Mouse (Mus musculus): Measurements from ENCODE around the gene Igsf11.

The Igsf11 gene

DNA sequence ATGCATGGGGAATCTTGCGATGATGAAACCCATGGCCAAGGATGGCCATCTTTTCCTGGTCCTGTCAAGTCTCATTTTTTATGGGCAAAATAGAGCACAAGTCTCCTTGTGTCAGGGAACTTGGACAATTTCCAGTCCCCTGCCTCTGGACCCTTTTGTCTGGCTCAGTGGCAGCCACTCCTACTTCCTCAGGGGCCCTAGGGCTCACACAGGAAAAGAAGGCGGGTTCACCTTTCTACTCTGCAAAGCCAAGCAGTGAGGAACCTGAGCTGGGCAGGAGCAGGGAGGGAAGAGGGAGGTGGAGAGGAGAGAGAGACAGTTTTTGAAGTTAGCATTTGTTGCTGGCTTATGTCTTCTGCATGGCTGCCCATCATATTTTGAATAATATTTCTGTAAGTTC lies 93.9 kb downstream of the Igsf11 start:
- no peak for DNase-seq

- no peak for DNase-seq
Observed at GRCm38 (mm10) chr16:38993711-38994110, 101.2 kb downstream of the Igsf11 start.

DNA sequence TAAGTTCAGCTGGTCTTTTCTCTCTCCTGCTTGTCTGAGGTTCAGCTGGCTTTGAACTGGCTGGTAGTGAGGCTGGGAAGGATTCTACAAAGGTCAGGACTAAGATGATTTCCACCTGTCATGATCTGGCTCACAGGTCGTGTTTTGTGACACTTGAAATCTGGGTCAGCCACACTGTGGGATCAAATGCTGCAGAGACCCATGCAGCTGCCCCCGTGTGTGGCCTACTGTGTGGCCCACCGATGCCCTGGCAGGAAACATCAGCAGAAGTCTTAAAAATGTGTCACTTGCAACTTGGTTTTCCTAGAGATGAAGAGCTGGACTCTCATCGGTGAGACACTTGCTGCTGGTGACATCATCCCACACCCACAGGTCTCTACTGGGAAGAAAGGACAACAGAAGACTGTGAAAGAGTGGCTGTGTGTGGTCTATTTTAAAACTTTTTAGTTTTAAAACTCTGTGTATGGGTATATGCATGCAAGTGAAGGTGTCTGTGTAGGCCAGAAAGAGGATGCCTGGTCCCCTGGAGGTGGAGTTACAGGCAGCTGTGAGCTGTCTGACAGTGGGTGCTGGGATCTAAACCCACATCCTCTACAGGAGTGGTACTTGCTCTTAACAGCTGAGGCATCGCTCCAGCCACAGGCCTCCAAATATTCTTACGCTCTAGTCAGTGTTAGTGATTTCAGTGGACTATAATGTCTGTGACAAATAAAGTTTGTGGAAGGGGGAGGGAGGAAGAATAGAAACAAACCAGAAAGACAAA lies 106.2 kb downstream of the Igsf11 start:
- DNase-seq: no peak

DNA sequence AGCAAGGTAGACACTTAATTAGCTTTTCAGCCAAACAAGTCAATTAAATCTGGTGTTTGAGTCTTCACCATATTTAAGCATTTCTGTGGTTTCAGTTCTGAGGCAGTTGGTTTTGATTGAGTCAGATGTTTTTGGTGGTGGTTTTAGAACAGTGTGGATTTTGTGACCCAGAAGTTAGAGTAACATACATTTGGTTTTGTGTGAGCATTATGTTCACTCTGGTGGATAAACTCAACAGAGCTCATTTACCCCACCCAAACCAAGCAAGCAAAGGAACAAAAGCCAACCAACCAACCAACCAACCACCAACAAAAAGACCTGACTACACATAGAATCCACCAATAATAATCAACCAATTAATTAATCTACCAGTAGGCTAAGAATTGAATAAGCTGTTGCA lies 106.8 kb downstream of the Igsf11 start:
- DNase-seq: no peak

DNA sequence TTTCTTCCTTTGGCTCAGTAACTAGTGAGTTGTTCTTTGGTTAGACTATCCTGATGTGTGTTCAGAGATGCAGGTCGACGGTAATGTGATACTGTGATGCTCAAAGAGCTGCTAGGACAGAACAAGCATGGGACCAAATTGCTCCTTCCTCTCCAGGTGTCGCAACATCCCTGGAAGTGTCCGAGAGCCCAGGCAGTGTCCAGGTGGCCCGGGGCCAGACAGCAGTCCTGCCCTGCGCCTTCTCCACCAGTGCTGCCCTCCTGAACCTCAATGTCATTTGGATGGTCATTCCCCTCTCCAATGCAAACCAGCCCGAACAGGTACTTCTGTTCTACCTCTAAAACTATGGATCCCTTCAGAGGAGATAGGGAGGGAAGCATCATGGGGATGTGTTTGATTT lies 114.5 kb downstream of the Igsf11 start:
- no peak for DNase-seq

- DNase-seq: no peak
Observed at GRCm38 (mm10) chr16:39019449-39019848, 127.0 kb downstream of the Igsf11 start.

GRCm38 (mm10) chr16:39025989-39026736 lies 133.7 kb downstream of the Igsf11 start:
- DNase-seq: no peak

GRCm38 (mm10) chr16:39031350-39031749 lies 138.9 kb downstream of the Igsf11 start:
- DNase-seq: no peak

DNA sequence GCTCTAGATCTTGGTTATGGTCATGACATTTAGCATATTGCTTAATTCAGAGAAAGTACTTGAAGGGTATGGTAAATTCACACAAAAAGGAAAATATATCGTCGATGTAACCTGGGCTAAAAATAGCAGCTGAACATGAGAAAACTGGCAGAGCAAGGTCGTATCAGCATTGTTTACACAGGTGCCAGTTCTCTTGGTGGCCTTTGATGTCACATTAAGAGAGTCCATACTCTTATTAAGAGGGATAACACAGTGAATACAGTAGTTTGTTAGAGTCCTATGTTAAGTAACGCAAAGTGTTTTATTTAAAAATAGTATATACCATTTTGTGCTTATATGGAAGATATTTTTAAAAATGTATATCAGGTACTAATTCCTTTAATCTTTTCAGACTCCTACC lies 144.8 kb downstream of the Igsf11 start:
- no peak for DNase-seq

- no peak for DNase-seq
Observed at GRCm38 (mm10) chr16:39044381-39044780, 151.9 kb downstream of the Igsf11 start.

DNA sequence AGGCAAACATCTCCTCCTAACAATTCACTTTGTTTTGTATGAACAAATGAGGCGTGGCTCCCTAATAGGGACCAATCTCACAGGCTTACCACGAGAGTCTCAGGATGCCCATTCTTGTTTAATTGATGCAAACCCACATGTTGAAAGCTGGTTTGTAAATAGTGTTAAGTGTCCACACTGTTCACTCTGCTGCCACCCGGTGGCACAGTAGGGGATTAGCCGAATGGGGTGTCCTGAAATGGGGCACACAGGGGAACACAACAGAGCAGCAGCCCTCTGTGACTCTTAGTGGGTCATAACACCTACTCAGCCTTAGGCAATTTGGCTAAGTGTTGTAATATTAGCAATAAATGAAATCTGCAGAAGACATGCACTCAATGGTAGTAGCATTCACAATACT lies 156.4 kb downstream of the Igsf11 start:
- DNase-seq: peak; percentile 43

DNA sequence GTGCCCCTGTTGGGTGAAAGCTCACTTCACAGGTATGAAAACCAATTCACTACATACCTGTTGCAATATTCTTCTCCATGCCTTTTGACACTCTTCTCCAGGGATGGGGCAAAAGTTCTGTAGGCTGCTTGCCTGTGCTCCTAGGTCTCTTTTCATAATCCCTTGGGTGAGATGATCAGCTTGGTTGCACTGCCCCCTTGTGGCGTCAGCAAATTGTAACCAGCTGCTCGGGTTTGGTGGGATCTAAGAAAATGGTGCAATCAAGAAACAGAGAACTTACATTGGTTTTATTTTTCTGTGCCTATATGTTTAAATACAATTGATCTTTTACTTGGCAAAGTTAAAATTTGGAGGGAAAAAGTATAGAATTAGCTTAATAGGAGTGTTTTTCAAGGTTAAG lies 160.5 kb downstream of the Igsf11 start:
- peak; percentile 71 for DNase-seq

DNA sequence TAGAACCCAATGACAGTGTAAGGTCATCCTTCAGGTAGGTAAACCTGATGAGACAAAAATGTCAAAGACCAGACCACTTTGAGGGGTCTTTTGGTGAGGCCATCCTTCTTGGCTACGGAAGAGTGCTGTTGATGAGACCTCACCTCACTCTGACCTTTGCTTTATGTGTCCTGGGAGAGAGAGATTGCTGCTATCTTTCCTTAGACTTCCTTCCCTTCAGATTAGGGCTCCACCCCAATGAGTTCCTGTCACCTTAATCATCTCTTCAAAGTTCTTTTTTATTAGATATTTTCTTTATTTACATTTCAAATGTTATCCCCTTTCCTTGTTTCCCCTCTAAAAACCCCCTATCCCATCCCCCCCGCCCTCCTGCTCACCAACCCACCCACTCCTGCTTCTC lies 161.3 kb downstream of the Igsf11 start:
- DNase-seq: no peak

DNA sequence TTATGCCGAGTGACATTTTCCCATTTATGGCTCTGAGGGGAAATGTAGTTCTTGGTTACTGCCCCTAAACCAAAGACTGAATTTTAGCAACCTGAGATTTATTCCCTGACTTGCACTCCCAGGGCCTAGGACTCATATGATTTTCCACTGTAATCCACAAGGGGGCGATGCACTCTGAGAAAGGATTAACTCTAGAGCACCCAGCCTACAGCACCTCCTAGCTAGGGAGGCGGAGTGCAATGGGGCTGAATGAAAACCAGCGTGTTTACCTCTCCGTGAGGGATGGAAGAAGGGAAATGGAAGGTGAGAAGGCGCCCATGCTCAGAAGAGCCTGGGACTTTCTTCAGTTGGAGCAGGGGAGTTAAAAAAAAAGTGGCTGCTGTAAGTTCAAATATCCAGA lies 163.6 kb downstream of the Igsf11 start:
- DNase-seq: peak; percentile 40

DNA sequence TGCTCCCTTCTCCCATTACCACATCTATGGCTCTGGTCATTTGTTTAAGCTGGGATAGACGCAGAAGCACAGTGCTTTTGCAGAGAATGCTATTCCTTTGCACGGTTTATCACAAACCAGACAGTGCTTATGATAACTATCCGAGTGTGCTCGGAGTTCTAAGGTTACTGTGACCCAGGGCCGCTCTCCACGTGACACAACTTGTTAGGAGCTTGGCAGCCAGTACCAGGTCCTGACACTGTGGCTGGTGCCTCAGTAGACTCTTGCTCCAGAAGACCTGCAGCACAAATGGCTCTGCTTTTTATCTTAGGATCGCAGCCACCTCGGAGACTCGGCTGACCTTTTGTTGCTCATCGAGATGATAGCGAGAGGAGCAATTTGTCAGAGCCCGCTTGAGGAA lies 164.5 kb downstream of the Igsf11 start:
- no peak for DNase-seq

DNA sequence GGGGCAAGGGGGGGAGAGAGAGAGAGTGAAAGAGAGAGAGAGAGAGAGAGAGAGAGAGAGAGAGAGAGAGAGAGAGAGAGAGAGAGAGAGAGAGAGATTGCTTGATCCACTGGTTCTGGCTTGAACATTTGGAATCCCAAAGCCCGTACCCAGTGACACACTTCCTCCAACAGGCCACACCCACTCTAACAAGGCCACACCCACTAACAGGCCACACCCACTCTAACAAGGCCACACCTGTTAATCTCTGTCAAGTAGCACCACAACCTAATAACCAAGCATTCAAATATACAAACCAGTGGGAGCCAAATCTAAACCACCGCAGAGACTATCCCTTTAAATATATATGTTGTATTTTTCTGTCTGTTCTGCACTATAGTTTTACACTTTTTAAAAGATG lies 166.4 kb downstream of the Igsf11 start:
- no peak for DNase-seq

- DNase-seq: peak; percentile 32
Observed at GRCm38 (mm10) chr16:39062596-39062995, 170.1 kb downstream of the Igsf11 start.

DNA sequence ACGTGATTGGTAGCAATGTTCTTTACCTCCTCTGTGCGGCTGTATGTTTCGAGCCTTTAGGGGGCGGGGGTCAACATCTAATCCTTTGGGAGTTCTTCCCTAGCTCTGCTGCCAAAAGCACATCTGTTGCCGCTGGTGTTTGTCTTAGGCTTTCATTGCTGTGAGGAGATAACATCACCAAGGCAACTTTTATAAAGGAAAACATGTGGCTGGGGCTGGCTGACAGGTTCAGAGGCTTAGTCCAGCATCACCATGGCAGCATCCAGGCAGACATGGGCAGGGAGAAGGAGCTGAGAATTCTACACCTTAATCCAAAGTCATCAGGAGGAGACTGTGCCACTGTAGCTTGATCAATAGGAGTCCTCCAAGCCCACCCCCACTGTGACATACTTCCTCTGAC lies 173.1 kb downstream of the Igsf11 start:
- no peak for DNase-seq

- DNase-seq: no peak
Observed at GRCm38 (mm10) chr16:39071431-39071830, 179.0 kb downstream of the Igsf11 start.

All from lung, postnatal 10 days (tissue).